Mouse (Mus musculus) gastrocnemius, postnatal 14 days (tissue): ENCODE data around the gene Prdm10. TPM values are rescaled to one million over a fixed set of nuclear protein-coding genes. Genes with fewer than 3 reads are reported as not detected.

Source experiments
- DNase-seq: peaks from one replicate; pipeline ENCODE4 v3.0.0; 2021; ENCODE audit warnings: mixed read lengths
- intact Hi-C: fragments of 180-260 bp; cut with DNase I; formaldehyde crosslinking; loops from one replicate; pipeline ENCODE4 v1.15.1; 2025; ENCODE audit warnings: low total_unique reads
- total RNA-seq, 2 experiments: library from RNA; stranded (reverse); gene quantifications; 2 replicates each; pipeline ENCODE4 v1.2.3; 2021

The Prdm10 gene
- total RNA-seq, 2 experiments from 2014 or later, result 2.6 to 2.9 TPM

GRCm38 (mm10) chr9:31346575-31347080 lies 66.3 kb downstream of the Prdm10 start:
- intact Hi-C loops, result loop anchor here (5.0 kb wide), 1 partner anchor 199 kb away; no protein-coding TSS in a partner anchor
- DNase-seq, result no peak

DNA sequence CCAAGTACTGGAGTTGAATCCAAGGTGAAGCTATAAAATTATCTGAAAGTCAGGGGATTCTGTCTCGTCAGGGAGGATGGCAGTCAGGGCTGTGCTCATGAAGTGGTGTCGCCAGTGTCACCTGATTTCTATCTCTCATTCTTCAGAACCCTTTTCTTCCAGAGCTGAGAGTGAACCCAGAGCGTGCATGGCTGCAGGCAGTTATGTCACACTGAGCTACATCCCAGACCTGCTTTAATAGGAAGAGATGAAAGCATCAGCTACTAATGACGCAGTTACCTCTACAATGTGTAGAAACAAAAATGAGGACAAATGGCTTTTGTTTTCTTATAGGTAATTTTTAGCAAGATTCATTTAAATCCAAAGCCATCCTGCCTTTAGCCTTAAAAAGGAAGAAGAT lies 68.1 kb downstream of the Prdm10 start:
- no peak for DNase-seq
- intact Hi-C loops, result loop anchor here (5.0 kb wide), 1 partner anchor 201 kb away; no protein-coding TSS in a partner anchor

DNA sequence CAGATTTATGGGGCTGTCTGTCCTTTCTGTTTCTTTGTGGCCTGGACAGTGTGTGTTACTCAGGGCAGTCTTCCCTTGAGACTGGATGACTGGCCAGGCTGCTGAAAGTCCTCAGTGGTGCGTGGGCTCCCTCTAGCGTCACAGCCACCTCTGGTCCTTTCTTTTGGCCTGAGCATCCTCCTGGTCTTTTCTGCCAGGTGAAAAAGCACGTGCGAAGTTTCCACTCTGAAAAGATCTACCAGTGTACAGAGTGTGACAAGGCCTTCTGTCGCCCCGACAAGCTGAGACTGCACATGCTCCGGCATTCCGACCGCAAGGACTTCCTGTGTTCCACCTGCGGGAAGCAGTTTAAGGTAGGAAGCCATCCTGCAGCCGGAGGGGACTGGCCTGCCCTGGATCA lies 68.6 kb downstream of the Prdm10 start:
- intact Hi-C loops, result loop anchor here (5.0 kb wide), 1 partner anchor 202 kb away; no protein-coding TSS in a partner anchor
- DNase-seq, result peak; percentile 63

GRCm38 (mm10) chr9:31352716-31353115 lies 72.4 kb downstream of the Prdm10 start:
- intact Hi-C loops, result loop anchor here (5.0 kb wide), 1 partner anchor 195 kb away; no protein-coding TSS in a partner anchor
- no peak for DNase-seq

- intact Hi-C loops, result loop anchor here (5.0 kb wide), 1 partner anchor 196 kb away; no protein-coding TSS in a partner anchor
- no peak for DNase-seq
These were observed 73.2 kb downstream of the Prdm10 start for GRCm38 (mm10) chr9:31353518-31353917.

DNA sequence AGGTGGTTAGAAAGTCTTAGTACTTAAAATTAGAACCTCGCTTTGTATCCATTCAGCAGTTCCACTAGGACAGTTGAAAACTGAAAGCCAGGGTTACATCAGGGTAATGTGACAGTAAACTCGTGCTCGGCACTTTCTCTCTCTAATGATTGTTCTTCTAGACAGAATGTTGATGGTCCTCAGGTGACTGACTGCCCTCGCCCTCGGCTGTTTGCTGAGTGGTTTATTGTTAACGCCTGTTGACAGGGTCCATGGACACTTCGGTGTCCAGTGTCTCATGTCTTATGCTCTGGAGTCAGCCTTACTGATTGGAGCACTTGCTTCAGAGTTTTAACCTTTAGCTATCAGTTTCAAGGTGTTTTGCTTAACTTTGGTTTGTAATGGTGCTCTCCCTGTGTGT lies 73.7 kb downstream of the Prdm10 start:
- intact Hi-C loops, result loop anchor here (5.0 kb wide), 1 partner anchor 197 kb away; no protein-coding TSS in a partner anchor
- no peak for DNase-seq

GRCm38 (mm10) chr9:31363698-31364609 lies 83.6 kb downstream of the Prdm10 start:
- no peak for DNase-seq
- intact Hi-C loops, result no loop called here

DNA sequence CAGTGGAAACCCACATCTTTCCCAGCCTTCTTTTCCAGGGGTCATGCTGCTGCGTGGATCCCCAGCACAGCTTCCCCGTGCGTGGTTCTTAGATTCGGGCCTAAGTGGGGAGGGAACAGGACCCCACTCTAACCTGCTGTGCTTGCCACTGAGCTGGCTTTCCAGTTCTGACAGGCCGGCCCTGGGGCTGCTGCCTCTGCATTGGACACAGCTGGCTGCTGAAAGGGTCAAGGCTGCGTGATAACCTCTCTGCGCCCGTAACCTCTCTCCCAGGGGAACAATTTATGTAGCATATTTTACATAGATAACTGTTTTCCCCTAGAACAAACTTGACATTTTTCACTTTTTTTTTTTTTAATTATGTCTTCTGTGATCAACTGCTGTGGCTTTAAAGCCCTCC lies 84.7 kb downstream of the Prdm10 start:
- intact Hi-C loops, result no loop called here
- DNase-seq, result no peak

DNA sequence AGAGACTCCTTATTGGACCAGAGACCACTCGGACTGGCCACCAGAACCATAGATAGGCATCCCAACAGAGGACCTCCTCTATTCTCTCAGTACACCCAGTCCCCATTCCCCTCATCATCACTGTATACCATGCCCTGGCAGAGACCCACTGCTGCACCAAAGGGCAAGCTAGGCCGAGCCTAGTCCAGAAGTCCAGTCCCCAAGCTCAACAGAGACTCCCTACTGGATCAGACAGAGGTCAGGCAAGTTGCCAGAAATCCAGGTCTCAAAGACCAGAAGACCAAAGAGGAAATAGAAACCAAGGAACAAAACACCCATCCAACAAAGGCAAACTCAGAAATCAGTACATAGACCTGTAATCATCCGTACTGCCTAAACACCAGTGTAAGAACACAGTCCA lies 91.4 kb downstream of the Prdm10 start:
- intact Hi-C loops, result no loop called here

GRCm38 (mm10) chr9:31376661-31377060 lies 96.3 kb downstream of the Prdm10 start:
- intact Hi-C loops, result no loop called here
- DNase-seq, result no peak

More for the DNA sequence above, 91.4 kb downstream of the Prdm10 start:
- no peak for DNase-seq

GRCm38 (mm10) chr9:31384786-31385499 lies 104.6 kb downstream of the Prdm10 start:
- intact Hi-C loops, result no loop called here
- DNase-seq, result no peak

DNA sequence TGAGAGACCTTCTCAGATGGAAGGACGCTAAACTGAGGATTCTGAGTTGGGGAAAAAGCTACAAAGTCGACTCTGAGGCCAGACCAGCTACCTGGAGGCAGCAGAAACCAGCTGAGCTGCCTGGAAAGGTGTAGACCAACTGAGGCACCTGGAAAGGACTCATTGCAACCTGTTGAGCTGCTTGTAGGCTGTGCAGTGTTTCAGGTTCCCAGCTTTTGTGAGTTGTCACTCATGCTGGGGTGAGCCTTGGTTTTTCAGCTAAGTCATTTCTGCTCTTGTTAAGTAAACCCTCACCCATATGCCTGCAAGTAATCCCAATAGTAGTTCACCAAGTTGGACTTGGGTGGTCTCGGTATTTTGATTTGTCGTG lies 105.1 kb downstream of the Prdm10 start:
- intact Hi-C loops, result no loop called here
- DNase-seq, result no peak

DNA sequence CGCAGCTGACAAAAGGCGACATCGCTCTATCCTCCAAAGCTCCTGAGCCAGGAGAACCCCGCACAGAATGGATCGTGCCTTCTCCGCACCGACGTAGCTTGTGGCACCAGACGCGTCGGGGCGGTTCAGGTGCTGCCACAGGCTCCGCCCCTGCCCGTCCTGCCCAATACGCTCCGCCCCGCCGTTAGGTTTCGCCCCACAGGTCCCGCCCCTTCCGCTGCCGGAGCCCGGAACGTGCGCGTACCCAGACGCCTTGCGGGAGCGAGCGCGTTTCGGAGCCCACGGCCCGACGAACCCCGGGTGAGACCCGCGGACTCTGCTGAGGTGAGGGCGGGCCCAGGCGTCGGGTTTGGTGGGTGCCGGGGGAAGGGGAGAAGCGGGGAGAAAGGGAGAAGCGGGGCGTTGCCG lies 105.6 kb downstream of the Prdm10 start, which contains the start of gene Nfrkb:
Nfrkb (plus strand) TSS at position 246 of the 408 bp plus-strand sequence.
- DNase-seq, result peak; percentile 96

GRCm38 (mm10) chr9:31386368-31387180 lies 106.2 kb downstream of the Prdm10 start:
- no peak for DNase-seq
- intact Hi-C loops, result no loop called here

More for the DNA sequence above, 105.6 kb downstream of the Prdm10 start, which contains the start of gene Nfrkb:
- intact Hi-C loops, result no loop called here

GRCm38 (mm10) chr9:31387206-31387605 lies 106.9 kb downstream of the Prdm10 start:
- DNase-seq, result no peak
- intact Hi-C loops, result no loop called here

- peak; percentile 69 for DNase-seq
- intact Hi-C loops, result no loop called here
These were observed 120.1 kb downstream of the Prdm10 start for GRCm38 (mm10) chr9:31400441-31400840.

GRCm38 (mm10) chr9:31404311-31404710 lies 124.0 kb downstream of the Prdm10 start:
- intact Hi-C loops, result no loop called here
- DNase-seq, result no peak

GRCm38 (mm10) chr9:31405217-31405616 lies 124.9 kb downstream of the Prdm10 start:
- DNase-seq, result no peak
- intact Hi-C loops, result no loop called here

DNA sequence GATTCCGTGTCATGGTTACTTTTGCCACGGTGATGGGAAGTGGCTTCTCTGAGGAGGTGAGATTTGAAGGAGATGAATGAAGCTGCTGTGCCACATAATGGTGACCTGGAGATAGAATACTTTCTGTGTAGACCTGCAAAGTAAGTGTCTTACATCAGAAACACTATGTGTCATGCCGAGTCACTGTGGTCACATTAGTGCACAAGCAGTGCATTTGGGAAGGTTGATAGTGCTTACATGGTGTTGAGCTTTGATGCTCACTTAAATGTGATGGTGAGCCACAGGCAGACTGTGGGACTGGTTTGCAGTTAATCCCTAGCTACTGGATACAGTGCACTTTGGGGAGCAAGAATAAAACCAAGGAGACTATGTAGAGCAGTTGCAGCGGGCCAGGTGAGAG lies 131.8 kb downstream of the Prdm10 start:
- intact Hi-C loops, result no loop called here
- DNase-seq, result no peak
